Mouse (Mus musculus): ENCODE measurements at regions not wholly inside any gene's neighbourhood (a gene's known extent, or its start where the extent isn't known, plus 50 kb on each side); places are given as distances from the start of the nearest gene placed in this dataset.
A peak's percentile ranks its signal among the peaks of the same experiment; 100 is the strongest.

DNA sequence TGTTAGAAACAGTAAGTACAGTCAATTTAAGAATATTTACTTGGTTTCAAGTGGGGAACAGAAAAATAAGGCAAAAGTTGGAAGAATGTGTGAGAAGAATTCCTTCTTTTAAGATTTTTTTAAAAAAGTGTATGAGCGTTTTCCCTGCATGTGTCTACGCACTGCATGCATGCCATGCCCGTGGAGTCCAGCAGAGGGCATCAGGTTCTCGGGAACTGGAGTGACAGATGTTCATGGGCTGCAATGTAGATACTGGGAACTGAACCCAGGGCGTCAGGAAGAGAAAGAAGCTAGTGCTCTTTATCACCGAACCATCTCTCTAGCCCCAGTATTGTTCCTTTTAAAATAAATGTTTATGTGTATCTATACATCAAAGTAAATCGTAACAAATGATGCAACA lies 150.8 kb upstream of the Meis2 start:
- no peak for TF ChIP-seq POLR2A (IDR thresholded peaks at IDR 0.05; ENCODE audit: extremely low read depth, insufficient read depth, low read length)
- peak; percentile 21; the same call in 1 of the 2 replicates for TF ChIP-seq CTCF (IDR thresholded peaks at IDR 0.05; ENCODE audit: extremely low read depth, insufficient read depth, low read length)
- no peak overlapping the region for H3K27ac ChIP-seq (ENCODE audit: insufficient read depth, low read length)
- no peaks in the 10 kb centered on the region for H3K4me1 ChIP-seq (ENCODE audit: control insufficient read depth, insufficient read depth, low read length)
- no peak overlapping the region for H3K4me3 ChIP-seq (ENCODE audit: insufficient read depth, low read length)

DNA sequence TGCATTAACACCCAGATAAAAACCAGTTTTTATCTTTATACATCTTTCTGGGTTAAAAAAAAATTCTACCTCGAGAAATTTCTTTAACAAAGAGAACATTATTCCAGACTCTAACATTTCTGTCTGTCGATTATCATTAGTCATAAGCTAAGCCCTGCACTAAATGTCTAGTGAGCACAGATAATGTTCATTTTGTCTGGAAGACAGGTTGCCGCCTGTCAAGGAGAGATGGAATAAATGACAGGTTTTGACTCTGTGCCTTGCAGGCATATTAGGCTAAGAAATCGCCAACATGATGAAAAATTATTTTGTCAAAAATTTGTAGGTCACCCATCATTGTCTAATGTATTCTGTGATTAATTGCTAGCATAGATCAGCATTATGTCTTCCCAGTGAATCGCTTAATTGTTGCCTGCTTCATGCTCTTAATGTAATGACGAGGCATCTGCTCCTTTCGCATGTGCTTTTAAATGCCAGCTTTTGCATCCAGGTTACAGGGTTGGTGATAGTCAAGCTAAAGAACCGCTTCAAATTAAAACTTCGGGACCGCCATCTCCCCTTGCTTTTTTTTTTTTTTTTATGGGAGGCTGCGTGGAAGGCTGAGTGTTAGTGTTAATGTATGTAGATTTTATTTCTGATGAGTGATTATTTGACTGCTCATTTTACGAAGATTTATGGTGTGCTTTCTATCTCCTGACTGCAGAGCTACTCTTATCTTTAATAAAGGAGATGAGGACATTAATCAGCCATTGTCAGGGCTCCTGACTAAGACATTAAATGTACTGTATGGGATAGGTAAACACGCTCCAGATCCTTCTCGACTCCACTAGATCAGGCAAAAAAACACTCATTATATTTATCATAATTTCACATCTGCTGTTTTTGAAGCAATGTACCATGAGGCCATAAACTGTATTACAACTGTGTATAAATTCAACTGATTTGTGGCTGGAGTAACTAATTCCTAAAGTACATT lies 135.9 kb upstream of the Meis2 start:
- Histone ChIP-seq H3K27ac (ENCODE audit: insufficient read depth, low read length) (no peak overlapping the region), H3K4me3 (ENCODE audit: insufficient read depth, low read length) (no peak overlapping the region), H3K4me1 (ENCODE audit: control insufficient read depth, insufficient read depth, low read length) (no peaks in the 10 kb centered on the region)
- TF ChIP-seq POLR2A (IDR thresholded peaks at IDR 0.05; ENCODE audit: extremely low read depth, insufficient read depth, low read length) (no peak), CTCF (IDR thresholded peaks at IDR 0.05; ENCODE audit: extremely low read depth, insufficient read depth, low read length) (no peak)

DNA sequence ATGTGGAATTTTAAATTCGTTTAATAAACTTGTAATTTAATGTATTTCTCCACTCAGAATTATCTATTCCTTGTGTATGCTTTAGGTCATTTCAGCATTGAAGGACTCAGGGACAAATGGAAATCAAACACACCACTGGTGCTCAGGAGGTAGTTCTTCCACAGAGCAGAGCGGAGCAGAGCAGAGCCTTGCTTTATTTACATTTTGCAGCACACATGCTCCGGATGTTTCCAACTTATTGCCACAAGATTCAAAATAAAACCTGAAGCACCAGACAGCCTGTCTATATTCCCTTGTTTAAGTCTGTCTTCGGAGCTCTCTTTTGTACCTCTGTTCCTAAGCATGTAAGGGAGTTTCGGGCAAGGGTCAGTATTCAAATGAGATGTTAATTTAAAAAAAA lies 135.2 kb upstream of the Meis2 start:
- TF ChIP-seq CTCF (IDR thresholded peaks at IDR 0.05; ENCODE audit: extremely low read depth, insufficient read depth, low read length) (no peak), POLR2A (IDR thresholded peaks at IDR 0.05; ENCODE audit: extremely low read depth, insufficient read depth, low read length) (no peak)
- H3K4me1 ChIP-seq (ENCODE audit: control insufficient read depth, insufficient read depth, low read length): no peaks in the 10 kb centered on the region
- no peak overlapping the region for H3K4me3 ChIP-seq (ENCODE audit: insufficient read depth, low read length)
- no peak overlapping the region for H3K27ac ChIP-seq (ENCODE audit: insufficient read depth, low read length)

DNA sequence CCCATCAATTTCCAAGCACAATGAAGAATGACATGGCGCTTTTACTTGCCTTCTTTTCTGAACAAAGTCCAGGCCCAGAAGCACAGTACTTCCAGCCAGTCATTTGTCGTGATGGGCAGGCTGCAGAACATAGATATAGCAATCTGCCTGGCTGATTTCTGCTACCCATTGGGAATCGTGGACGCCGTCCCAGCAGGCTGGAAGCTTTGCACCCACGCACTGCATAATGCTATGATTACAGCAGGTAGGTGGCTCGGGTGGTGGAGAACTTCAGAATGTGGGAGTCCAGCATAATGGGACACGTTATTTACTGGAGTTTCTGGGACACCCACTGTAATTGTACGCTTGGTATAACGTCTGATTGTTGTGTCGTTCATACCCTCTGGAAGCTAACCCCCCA lies 116.2 kb upstream of the Meis2 start:
- Histone ChIP-seq H3K4me1 (ENCODE audit: control insufficient read depth, insufficient read depth, low read length) (no peaks in the 10 kb centered on the region), H3K4me3 (ENCODE audit: insufficient read depth, low read length) (no peak overlapping the region), H3K27ac (ENCODE audit: insufficient read depth, low read length) (no peak overlapping the region)
- TF ChIP-seq POLR2A (IDR thresholded peaks at IDR 0.05; ENCODE audit: extremely low read depth, insufficient read depth, low read length) (no peak), CTCF (IDR thresholded peaks at IDR 0.05; ENCODE audit: extremely low read depth, insufficient read depth, low read length) (no peak)

DNA sequence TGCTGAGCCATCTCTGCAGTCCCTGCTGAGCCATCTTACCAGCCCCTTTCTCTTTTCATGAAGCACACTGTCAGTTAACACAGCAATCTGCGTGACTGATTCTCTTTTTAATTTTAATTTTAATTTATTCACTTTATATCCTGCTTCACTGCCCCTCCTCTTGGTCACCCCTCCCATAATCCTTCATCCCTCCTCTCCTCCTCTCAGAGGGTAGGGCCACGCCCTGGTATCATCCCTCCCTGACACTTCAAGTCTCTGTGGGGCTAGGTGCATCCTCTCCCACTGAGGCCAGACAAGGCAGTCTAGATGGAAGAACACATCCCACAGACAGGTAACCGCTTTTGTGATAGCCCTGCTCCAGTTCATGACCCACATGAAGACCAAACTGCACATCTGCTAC lies 111.5 kb upstream of the Meis2 start:
- no peaks in the 10 kb centered on the region for H3K4me1 ChIP-seq (ENCODE audit: control insufficient read depth, insufficient read depth, low read length)
- TF ChIP-seq CTCF (IDR thresholded peaks at IDR 0.05; ENCODE audit: extremely low read depth, insufficient read depth, low read length) (no peak), POLR2A (IDR thresholded peaks at IDR 0.05; ENCODE audit: extremely low read depth, insufficient read depth, low read length) (no peak)
- no peak overlapping the region for H3K4me3 ChIP-seq (ENCODE audit: insufficient read depth, low read length)
- H3K27ac ChIP-seq (ENCODE audit: insufficient read depth, low read length): no peak overlapping the region

DNA sequence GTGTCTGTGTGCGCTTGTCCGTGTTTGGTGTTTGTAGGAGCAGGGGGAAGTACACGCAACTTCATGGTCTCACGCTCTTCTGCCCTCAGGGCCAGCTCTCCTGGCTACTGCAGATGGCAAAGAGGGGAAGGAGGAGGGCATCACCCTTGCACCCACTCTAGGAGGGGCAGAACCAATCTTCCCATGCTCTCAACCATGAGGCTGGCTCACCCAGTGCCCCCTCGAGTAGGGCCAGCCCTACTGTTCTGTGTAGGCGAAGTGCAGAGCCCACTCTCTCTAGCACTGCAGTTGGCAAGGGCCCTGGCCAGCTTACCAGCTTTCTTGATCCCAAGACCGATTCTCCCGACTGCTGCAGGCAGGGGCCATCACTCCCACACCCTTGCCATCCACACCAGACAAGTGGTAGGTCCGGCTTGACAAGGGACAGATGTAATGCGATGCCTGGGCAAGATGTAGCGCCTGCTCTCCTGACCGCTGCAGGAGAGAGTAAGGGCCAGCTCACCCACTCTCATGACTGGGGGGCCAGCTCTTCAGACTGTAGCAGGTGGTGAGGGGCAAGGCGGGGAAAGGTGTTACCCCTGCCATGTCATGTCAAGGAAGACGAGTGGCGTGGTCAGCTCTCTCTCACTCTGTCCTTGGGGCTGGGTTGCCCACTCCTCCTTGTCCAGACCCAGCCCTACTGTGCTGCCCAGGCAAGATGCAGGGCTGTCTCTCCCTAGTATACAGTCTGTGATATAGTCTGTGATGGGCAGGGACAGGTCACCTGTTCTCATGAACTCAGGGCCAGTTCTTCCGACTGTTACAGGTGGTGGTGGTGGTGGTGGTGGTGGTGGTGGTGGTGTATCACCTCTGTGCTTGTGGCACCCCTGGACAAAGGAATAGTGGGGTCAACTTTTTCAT lies 100.5 kb upstream of the Meis2 start:
- TF ChIP-seq POLR2A (IDR thresholded peaks at IDR 0.05; ENCODE audit: extremely low read depth, insufficient read depth, low read length) (no peak), CTCF (IDR thresholded peaks at IDR 0.05; ENCODE audit: extremely low read depth, insufficient read depth, low read length) (no peak)
- no peaks in the 10 kb centered on the region for H3K4me1 ChIP-seq (ENCODE audit: control insufficient read depth, insufficient read depth, low read length)
- H3K4me3 ChIP-seq (ENCODE audit: insufficient read depth, low read length): no peak overlapping the region
- no peak overlapping the region for H3K27ac ChIP-seq (ENCODE audit: insufficient read depth, low read length)

Measured in cortical plate, adult 2 months (tissue).